Mouse (Mus musculus) frontal cortex, postnatal 36 days (tissue): ENCODE measurements at regions not wholly inside any gene's neighbourhood (a gene's known extent, or its start where the extent isn't known, plus 50 kb on each side); places are given as distances from the start of the nearest gene placed in this dataset.
"Not testable (repeated sequence)": the region's sequence is repeated elsewhere in the genome, so short reads cannot be mapped to it uniquely, and the experiment has no call there.

Experiments used
- DNase-seq, 2 experiments: peaks; one replicate each; pipeline ENCODE4 v3.0.0; 2022; ENCODE audit warnings: low spot score in 2 of 2

- no peak for DNase-seq
Measured at GRCm38 (mm10) chr4:4335216-4335615, 257.9 kb upstream of the Sdr16c6 start.

GRCm38 (mm10) chr4:4333472-4334123 lies 256.3 kb upstream of the Sdr16c6 start:
- DNase-seq = no peak

GRCm38 (mm10) chr4:4331105-4331504 lies 253.8 kb upstream of the Sdr16c6 start:
- no peak for DNase-seq

GRCm38 (mm10) chr4:4315651-4316411 lies 238.5 kb upstream of the Sdr16c6 start:
- no peak for DNase-seq

- DNase-seq = no peak
Measured at GRCm38 (mm10) chr4:4311496-4311895, 234.2 kb upstream of the Sdr16c6 start.

GRCm38 (mm10) chr4:4306922-4307321 lies 229.6 kb upstream of the Sdr16c6 start:
- no peak for DNase-seq

- DNase-seq = peak in 1 of 2 experiments; percentile 2
Measured at GRCm38 (mm10) chr4:4305740-4306249, 228.5 kb upstream of the Sdr16c6 start.

GRCm38 (mm10) chr4:4304666-4305065 lies 227.3 kb upstream of the Sdr16c6 start:
- DNase-seq = no peak

GRCm38 (mm10) chr4:4300189-4300879 lies 223.0 kb upstream of the Sdr16c6 start:
- DNase-seq = no peak

- no peak for DNase-seq
Measured at GRCm38 (mm10) chr4:4299631-4300030, 222.3 kb upstream of the Sdr16c6 start.

- DNase-seq = no peak
Measured at GRCm38 (mm10) chr4:4249601-4250000, 172.3 kb upstream of the Sdr16c6 start.

GRCm38 (mm10) chr4:4247669-4248068 lies 170.3 kb upstream of the Sdr16c6 start:
- DNase-seq = no peak

- not testable (repeated sequence) for DNase-seq
Measured at GRCm38 (mm10) chr4:4242306-4242980, 165.1 kb upstream of the Sdr16c6 start.

- no peak for DNase-seq
Measured at GRCm38 (mm10) chr4:4226209-4226608, 148.9 kb upstream of the Sdr16c6 start.

- DNase-seq = no peak
Measured at GRCm38 (mm10) chr4:4219701-4220100, 142.4 kb upstream of the Sdr16c6 start.

- DNase-seq = peak in 1 of 2 experiments; percentile 14
Measured at GRCm38 (mm10) chr4:4211892-4212291, 134.6 kb upstream of the Sdr16c6 start.

- DNase-seq = no peak
Measured at GRCm38 (mm10) chr4:4205158-4205557, 127.8 kb upstream of the Sdr16c6 start.

- no peak for DNase-seq
Measured at GRCm38 (mm10) chr4:4199309-4199708, 122.0 kb upstream of the Sdr16c6 start.

GRCm38 (mm10) chr4:4195834-4196233 lies 118.5 kb upstream of the Sdr16c6 start:
- no peak for DNase-seq

GRCm38 (mm10) chr4:4195250-4195649 lies 117.9 kb upstream of the Sdr16c6 start:
- DNase-seq = no peak
